Mouse (Mus musculus): Measurements from ENCODE around the gene Ube4b.
"Not testable (repeated sequence)": the region's sequence is repeated elsewhere in the genome, so short reads cannot be mapped to it uniquely, and the experiment has no call there.

Ube4b gene

GRCm38 (mm10) chr4:149426325-149427199, at the start of gene Ube4b:
TSS of gene Ube4b (minus strand) at chr4:149426749.
- peak; percentile 100 for DNase-seq

DNA sequence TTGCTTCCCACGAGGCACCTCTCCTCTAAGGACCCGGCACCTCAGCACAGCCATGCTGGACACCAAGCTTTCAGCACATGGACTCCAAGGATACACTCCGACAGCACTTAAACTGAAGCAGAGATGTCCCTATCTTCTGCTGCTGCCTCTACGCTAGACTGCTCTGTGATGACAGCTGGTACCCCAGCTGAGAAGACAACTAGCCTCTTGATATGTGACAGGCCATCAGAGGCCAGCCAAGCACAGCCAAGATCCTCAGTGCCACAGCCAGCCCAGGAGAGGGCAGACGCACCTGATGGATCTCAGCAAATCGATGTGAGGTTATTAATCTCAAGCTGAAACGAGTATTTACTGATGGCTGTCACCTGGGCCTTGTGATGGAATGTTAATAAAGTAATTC, 48.5 kb upstream of the Ube4b start:
- peak; percentile 25 to 39 for DNase-seq

GRCm38 (mm10) chr4:149469557-149469956, 43.0 kb upstream of the Ube4b start:
- DNase-seq = no peak

- no peak for DNase-seq
Observed at GRCm38 (mm10) chr4:149463435-149463950, 36.9 kb upstream of the Ube4b start.

DNA sequence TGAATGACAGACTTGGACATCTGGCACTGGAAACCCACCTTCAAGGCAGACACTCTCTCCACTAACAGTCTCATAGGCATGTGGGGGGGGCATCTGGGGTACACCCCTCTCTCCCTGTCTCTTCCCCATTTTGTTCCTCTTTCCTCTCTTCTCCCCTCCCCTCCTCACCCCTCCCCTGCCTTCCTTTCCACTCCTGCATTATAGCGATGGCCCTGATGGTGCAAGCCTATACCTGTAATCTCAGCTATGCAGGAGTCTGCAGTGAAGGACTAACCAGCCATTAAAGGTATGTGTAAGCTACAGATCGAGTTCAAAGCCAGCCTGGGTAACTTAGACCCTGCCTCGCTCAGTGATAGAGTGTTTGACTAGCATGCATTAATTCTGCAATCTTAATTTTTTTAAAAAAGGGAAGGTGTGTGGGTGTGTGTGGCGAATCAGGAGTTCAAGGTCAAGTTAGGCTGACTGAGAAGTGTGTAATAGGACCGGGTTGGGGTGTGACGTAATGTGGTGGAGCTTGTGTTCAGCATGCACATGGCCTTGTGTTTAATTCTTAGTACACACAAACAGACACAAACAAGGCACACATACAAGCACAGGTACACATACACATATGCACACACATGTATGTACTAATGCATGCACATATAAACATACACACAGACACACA, 35.9 kb upstream of the Ube4b start:
- DNase-seq = peak in 1 of 2 experiments; percentile 30

DNA sequence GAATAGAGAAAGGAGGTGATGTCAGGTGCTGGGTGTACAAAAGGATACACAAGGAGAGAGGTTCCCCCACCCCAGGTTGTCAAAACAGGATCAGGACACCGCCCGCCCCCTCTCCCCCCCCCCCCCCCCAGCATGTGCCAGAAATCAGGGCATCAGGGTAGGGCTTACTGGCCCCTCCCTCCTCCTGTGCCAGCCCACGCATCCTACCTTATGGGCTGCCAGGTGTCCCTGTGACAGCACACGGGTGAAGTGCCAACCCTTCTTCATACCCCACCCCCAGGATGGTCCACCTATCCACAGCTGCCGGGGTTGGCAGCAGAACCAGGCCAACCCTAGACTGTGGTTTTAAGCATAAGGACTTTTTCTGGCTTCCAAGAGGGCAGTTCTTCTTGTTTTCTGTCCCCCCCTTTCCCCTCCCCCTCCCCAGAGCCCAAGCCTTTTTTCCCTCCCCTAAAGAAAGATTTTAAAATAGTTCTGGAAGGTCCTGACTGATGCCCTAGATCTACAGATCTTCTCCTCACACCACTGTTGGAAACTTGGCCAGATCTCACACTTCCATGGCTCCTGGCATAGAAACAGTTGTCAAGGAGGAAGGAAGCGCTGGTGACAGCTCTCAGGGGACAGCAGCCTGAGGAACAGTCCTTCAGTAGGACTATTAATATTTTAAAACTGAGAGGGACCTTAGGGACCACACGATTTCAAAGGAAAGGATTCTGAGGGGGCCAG, 35.2 kb upstream of the Ube4b start:
- peak; percentile 76 to 80 for DNase-seq

DNA sequence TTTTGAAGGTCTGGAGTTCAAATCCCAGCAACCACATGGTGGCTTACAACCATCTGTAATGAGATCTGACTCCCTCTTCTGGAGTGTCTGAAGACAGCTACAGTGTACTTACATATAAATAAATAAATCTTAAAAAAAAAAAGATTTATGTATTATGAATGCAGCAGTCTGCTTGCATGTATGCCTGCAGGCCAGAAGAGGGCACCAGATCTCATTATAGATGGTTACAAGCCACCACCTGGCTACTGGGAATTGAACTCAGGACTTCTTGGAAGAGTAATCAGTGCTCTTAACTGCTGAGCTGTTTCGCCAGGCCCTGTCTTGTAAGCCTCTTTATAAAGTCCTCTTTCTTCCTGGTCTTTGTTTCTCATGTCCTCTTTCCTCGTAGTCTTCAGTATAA, 33.9 kb upstream of the Ube4b start:
- not testable (repeated sequence) for DNase-seq

DNA sequence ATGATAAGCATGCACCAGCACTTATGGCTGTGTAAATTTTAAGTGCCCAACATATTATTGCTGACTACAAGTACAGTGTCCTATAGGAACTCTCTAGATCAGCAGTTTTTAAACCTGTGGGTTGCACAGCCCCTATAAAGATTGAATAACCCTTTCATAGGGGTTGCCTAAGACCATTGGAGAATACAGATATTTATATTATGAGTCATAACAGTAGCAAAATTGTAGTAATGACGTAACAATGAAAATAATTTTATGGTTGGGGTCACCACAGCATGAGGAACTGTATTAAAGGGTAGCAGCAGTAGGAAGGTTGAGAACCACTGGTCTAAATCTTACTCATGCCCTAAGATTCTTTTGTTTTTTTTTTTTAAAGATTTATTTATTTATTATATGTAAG, 32.9 kb upstream of the Ube4b start:
- no peak for DNase-seq

DNA sequence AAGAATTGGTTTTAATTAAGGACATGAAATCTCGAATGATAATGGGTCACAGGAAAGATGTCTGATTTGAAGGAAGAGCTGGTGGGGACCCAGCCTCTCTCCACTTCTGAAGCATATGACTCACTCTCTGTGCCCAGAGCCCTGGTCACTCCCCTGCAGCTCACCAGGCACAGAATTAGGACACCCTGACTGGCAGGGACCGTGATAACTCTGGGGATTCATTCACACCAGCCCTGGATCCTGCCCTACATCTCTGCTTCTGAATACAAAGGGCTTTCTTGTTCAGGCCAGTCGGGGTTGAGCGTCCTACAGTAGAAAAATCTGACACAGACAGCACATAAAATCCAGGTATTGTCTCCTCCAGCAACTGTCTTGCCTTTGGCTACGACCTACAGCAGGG, 32.0 kb upstream of the Ube4b start:
- DNase-seq = no peak

- DNase-seq = no peak
Observed at GRCm38 (mm10) chr4:149457831-149458430, 31.4 kb upstream of the Ube4b start.

- DNase-seq = not testable (repeated sequence)
Observed at GRCm38 (mm10) chr4:149457163-149457562, 30.6 kb upstream of the Ube4b start.

GRCm38 (mm10) chr4:149454879-149455278, 28.3 kb upstream of the Ube4b start, which contains the start of gene Rbp7:
TSS of gene Rbp7 (minus strand) at chr4:149454978.
- DNase-seq = no peak

GRCm38 (mm10) chr4:149454263-149454662, 27.7 kb upstream of the Ube4b start:
- peak; percentile 48 to 55 for DNase-seq

- peak; percentile 59 to 86 for DNase-seq
Observed at GRCm38 (mm10) chr4:149453656-149454055, 27.1 kb upstream of the Ube4b start.

DNA sequence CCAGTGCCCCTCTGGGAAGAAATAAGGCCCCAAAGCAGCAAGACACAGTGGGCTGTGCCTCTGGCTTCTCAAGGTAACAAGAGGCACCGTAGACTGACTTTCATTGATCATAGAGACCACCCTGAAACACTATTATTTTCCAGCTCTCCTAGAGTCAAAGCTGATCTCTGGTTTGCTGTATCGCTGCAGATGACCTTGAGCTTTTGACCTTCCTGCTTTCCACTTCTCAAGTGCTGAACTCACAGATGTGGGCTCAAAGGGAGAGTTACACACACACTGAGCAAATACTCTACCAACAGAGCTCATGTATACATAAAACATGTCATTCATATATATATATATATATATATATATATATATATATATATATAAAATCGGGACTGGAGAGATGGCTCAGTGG, 24.1 kb upstream of the Ube4b start:
- DNase-seq = no peak

DNA sequence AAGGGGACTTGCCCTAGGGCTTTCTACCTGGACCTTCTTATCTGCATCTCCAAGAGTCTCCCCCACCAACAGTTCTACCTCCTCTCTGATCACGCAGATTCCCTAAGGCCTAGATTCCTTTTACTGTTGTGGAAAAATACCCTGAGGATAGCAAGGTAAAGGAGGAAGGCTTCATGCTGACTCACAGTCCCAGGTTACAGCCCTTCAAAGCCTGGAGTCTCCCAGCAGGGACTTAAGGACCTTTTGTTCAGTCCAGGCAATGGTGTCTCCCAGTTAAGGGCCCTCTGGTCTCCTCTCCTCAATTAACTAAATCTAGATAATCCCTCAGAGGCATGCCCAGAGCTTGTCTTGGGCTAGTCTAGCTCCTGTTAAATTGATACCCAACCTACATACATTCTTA, 19.8 kb upstream of the Ube4b start:
- no peak for DNase-seq

GRCm38 (mm10) chr4:149445868-149446267, 19.3 kb upstream of the Ube4b start:
- DNase-seq = peak; percentile 57 to 67

DNA sequence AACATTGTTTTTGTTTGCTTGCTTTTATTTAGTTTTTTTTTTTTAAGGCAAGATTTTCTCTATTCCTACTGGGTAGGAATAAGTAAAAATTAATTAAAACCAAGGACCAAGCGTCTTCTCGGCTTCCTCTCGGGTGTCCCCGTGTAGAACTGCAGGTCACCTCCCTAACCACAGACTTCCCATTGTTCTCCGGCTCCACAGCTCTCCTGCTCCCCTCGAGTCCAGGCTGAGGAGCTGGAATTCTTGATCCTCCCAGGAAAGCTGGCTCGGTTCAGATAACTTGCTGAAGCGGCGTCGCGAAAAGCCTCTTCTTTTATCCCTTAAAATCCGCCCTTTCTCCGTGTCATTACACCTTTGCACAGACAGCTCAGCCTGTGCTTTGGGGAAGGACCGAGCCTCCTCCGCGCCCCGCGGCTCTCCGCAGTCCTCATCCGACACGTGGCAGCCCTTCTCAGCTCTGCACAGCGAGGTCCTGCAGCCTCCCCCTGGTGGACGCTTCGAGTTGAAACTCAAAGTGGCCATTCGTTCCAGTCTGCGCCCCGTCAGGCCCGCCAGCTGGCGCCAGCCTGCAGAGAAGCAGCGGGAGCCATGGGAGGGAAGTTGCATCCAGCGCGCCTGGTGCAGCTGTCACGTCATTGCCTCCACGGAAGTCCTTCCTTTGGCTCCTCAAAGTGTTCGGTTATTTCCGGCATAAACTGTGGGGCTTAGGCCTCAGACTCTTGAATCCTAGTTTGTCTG, 18.6 kb upstream of the Ube4b start:
- DNase-seq = peak; percentile 91 to 93

DNA sequence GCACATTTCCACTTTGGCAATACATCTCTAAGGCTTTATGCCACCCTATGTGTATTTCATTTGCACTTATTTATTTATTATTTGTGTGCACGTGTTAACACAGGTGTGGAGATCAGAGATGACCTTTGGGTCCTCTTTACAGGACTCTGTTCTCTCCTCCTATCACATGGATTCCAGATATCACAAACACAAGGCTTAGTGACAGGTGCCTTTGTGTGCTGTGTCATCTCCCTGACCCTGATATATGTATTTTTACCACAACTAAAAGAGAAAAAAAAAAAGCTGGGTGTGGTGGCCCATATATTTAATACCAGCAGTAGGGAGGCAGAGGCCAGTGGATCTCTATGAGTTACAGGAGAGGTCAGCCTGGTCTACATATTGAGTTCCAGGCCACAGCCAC, 17.9 kb upstream of the Ube4b start:
- DNase-seq = no peak

- DNase-seq = no peak
Observed at GRCm38 (mm10) chr4:149442436-149442835, 15.9 kb upstream of the Ube4b start.

GRCm38 (mm10) chr4:149440576-149440975, 14.0 kb upstream of the Ube4b start:
- no peak for DNase-seq

- not testable (repeated sequence) for DNase-seq
Observed at GRCm38 (mm10) chr4:149431887-149432286, 5.3 kb upstream of the Ube4b start.
